Mouse (Mus musculus): Measurements from ENCODE around the gene Csf2ra.
"Not testable (repeated sequence)": the region's sequence is repeated elsewhere in the genome, so short reads cannot be mapped to it uniquely, and the experiment has no call there.

Gene Csf2ra

GRCm38 (mm10) chr19:61225526-61226400 lies 2.5 kb downstream of the Csf2ra start:
- in situ Hi-C loops (cut with MboI; ENCODE audit: unreplicated experiment in 2 of 2) = no loop called here

- in situ Hi-C loops (cut with MboI; ENCODE audit: unreplicated experiment in 2 of 2) = loop anchor here in 1 of 2 experiments (5.0 kb wide), 1 partner anchor 37 kb away; no protein-coding TSS in a partner anchor
These were observed 3.3 kb downstream of the Csf2ra start for GRCm38 (mm10) chr19:61224678-61225525.

GRCm38 (mm10) chr19:61223706-61224328 lies 4.4 kb downstream of the Csf2ra start:
- in situ Hi-C loops (cut with MboI; ENCODE audit: unreplicated experiment in 2 of 2) = loop anchor here in 1 of 2 experiments (5.0 kb wide), 1 partner anchor 38 kb away; no protein-coding TSS in a partner anchor

DNA sequence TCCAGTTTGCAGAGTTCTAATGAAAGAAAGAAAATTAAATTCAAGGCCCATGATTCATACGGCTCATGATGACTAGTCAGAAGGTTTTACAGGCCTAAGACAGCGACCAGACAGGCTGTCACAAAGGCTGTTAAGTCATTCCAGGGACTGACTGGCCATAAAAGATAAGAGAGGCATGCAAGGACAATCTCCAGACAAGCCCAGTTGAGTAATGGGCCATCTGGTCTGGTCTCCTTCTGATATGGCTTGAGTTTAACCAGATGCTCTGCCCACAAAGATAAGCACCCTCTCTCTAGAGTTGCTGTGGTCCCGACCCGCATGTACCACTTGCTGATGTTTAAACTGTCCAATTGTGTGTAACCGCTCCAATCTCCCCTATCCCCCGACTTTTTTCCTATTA lies 20.7 kb downstream of the Csf2ra start:
- in situ Hi-C loops (cut with MboI; ENCODE audit: unreplicated experiment in 2 of 2) = not testable (repeated sequence)

DNA sequence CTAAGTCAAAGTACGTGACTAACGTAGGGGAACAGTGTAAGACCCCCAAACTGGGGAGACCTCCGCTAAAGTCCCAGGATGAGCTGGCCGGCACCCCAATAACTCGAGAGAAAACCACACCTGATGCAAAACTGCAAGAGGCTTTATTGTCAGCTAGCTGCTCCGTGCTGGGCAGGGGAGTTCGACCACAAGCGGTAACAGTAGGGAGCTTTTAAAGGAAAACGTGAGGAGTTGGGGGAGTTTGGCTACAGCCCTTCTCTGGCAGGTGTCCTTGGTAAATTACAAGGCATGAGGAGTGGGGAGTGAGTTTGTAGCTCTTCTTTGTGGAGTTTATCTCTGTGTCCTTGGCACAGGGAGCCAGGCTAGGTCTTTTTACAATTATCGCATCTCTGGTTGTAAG lies 28.4 kb downstream of the Csf2ra start:
- in situ Hi-C loops (cut with MboI; ENCODE audit: unreplicated experiment in 2 of 2) = loop anchor here in 1 of 2 experiments (5.0 kb wide), 1 partner anchor 62 kb away; no protein-coding TSS in a partner anchor

DNA sequence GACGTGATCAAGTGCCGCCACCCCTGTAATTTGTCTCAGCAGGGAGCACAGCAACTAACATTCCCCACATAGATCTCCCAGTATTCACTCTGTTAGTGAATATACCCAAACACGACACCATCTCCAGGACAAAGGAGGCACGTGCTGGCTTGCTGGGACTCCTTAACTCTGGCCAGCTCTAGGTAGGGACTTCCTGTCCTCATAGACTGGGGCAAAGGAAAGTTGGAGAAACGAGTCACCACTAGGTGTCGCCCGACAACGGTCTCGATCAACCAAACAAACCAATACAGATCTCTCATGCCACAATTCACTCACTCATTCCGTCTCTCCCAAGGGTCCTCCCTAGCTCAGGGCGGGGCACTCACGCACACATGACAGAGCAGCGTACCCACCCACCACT lies 28.9 kb downstream of the Csf2ra start:
- in situ Hi-C loops (cut with MboI; ENCODE audit: unreplicated experiment in 2 of 2) = loop anchor here in 1 of 2 experiments (5.0 kb wide), 1 partner anchor 63 kb away; no protein-coding TSS in a partner anchor

DNA sequence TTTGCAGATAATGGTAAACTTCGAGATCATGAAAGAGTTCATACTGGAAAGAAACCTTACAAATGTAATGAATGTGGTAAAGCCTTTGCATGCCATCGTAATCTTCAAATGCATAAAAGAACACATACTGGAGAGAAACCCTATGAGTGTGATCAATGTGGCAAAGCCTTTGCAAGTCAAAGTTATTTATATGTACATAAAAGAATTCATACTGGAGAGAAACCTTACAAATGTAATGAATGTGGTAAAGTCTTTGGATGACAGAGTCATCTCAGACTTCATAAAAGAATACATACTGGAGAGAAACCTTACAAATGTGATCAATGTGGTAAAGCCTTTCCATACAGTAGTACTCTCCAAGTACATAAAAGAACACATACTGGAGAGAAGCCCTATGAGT lies 44.6 kb downstream of the Csf2ra start, which contains the start of gene Gm6020:
Gene Gm6020 (plus strand): TSS at position 301 of the 400 bp plus-strand sequence.
- in situ Hi-C loops (cut with MboI; ENCODE audit: unreplicated experiment in 2 of 2) = not testable (repeated sequence)

DNA sequence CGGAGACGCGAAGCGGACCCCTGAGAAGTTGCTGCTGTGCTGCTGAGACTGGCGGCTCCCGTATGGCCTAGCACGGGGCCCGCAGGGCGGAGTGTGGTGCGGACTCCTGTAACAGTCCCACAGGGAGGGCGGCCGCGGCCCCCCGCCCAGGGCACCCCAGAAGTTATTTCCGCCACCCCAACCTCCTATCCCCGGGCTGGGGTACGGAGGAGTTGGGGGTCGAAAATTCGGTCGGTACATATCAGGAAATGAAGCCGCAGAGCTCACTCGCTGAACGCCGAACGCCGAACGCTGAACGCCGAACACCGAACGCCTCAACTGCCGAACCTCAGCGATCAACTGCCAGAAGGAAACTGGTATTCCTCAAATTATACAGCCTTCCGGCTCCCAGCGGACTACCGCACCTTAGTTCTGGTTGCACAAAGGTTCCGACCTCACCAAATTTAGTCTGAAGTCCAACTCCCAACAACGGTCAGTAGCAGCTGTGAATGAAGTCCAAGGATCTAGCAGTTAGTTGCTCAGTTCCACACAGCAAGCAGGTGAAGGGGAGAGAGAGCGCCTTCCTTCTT lies 52.4 kb downstream of the Csf2ra start, which contains the start of gene Gm7102:
Gene Gm7102 (minus strand): TSS at position 554 of the 569 bp plus-strand sequence.
- in situ Hi-C loops (cut with MboI; ENCODE audit: unreplicated experiment in 2 of 2) = no loop called here
